Mouse (Mus musculus): ENCODE data around the gene Akr1c12. TPM values are rescaled to one million over a fixed set of nuclear protein-coding genes. Genes with fewer than 3 reads are reported as not detected.
"Not testable (repeated sequence)": the region's sequence is repeated elsewhere in the genome, so short reads cannot be mapped to it uniquely, and the experiment has no call there.

The Akr1c12 gene
- 1 to 10 TPM in 1 of 2 experiments, under 1 TPM in 1; 0.87 to 4.1 TPM for polyA plus RNA-seq (2017; shearing (Covaris generic))

DNA sequence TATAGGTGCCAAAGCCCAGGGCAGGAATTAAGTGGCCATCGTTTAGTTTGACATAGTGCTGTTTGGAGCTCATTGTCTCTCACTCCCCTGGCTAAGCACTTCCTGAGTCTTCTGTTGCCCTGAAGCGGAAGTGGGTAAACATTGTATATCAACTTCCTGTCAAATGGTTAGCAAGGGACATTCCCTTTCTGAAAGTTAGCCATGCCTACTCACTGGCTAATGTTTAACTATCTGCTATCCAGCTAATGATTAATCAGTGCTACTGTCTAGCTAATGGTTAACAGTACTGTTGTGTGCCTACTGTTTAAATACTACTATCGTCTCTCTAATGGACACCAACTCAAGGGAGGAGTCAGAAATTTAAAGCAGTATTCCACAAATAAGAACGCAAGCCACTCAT is at the start of gene Akr1c12:
Gene Akr1c12 (minus strand): TSS at position 150 of the 400 bp plus-strand sequence.
- ATAC-seq: peak; percentile 46

DNA sequence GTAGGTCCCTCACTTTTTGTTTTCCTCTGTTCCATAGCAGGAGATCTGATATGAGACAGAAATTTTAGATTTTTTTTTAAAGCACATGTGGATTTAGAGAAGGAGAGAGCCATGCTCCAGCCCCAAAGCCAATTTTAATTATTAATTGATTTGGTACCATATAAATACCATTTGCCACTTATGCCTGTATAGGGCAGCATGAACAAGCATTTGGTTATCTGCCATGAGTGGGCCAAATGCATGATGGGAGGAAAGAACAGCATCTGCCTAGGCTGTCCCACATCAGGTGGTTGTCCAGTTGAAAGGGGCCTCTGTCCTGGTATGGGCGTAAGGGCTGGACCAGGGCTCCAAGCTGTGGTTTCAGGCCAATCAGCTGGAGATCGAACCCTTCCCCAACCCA is 39.5 kb upstream of the Akr1c12 start:
- no peak for ATAC-seq

DNA sequence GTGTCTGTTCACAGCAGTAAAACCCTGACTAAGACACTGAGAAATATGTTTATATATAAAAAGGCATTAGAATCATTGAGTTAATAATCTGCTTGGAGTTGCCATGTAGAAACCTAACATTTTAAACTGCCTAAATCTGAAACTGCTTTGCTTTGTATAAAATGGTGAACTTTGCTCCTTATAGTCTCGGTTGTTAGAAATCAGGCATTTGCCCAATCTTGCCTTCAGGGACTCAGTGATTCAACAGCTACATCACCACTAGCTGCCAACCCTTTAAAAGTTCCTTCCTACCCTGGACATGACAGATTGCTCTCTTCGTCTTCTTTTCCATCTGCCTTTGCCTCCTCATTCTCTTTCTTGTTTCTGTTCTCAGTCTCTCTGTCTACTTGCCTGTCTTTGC is 34.7 kb upstream of the Akr1c12 start:
- no peak for ATAC-seq

DNA sequence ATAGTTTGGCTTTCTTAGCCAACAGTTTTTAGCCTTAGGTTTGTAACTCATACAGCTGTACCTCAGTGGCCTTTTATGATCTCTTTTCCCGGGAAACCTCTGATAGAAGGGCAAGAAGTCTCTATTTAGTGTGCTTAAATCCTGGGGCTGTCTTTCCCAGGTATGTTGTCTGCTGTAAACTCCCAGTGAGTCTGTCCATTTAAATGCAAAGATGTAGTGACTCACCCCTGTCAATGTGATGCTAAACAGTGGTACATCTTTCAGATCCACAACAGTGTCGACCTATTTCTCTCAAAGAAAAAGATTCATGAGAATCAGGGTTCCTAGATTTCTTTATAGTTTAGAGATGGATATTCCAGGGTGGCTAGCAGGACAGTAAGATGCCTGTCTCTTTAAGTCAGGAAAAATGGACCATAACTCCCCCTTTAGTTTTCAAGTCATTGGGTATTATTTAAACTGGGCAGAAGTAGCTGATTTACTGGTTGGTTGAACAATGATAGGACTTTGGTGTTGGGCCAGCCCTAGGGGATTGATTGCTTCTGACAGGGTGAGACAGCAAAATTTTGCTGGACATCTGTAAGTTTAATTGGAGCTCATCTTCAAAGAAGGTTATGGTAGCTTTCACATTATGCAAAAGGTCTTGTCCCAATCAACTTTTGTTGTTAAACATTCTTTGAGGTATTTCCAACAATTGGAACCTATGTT is 25.8 kb upstream of the Akr1c12 start:
- ATAC-seq: no peak

DNA sequence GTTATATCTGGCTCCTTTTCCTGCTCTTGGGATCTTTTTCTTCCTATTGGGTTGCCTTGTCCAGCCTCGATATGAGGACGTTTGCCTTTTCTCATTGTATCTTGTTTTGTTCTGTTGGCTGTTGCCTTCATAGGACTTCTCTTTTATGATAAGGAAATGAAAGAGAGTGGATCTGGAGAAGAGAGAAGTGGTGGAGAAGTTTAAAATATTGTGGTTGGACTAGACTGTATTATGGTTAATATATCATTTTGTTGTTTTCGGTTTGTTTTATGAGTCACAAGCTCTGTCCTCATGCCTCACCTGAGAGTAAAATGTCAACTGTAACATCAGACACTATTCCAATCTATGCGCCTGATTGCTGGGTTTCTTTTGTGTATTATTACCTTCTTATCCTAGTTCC is 17.8 kb upstream of the Akr1c12 start:
- no peak for ATAC-seq

DNA sequence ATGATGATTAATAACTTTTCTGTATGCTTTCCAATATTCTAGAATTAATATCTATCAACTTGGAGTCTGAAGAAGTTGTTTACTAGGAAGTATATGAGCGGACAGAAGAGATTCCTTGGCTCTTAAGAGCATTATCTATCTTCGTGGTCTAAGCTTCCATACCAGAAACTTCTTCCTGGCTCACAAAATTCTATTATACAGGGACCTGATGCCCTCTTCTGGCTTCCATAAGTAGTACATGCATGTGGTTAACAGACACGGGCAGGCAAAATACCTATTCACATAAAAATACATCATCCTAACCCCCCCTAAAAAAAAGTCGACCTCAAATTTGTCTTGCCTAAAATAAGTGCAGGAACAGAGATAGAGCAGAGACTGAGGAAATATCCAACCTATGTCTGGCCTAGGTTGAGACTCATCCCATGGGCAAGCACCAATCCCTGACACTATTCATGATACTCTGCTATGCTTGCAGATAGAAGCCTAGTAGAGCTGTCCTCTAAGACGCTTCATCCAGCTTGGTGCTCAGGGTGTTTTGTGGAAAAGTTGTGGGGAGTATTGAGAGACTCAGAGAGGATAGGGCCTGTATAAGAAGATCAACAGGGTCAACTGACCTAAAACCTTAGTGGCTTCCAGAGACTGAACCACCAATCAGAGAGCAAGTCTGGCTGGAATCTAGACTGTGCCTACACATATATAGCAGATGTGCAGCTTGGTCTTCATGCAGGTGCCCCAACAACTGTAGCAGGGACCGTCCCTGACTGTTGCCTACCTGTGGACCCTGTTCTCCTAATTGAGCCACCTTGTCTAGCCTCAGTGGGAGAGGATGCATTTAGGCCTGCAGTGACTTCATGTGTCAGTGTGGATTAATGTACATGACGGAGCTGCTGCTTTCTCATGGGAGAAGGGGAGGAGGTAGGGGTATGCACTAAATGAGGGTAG is 2.5 kb upstream of the Akr1c12 start:
- ATAC-seq: peak; percentile 36

DNA sequence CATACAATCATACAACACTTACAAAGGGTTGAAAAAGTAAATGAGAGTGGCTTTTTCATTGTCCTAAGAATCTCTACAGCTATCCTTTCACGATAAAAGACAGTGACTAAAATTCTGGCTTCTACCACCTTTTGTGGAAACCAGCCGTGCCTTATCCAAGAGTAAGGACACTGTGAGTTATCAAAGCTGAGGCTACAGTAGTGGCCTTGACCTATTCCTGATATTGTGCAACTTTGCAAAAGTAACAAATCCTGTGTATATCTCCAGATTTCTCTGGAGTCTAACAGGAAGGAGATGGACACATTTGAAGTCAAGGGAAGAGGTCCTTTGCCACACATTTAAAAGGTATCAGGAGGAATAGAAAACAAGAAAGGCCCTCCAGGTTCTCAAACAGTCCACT is 1.7 kb downstream of the Akr1c12 start:
- ATAC-seq: no peak

DNA sequence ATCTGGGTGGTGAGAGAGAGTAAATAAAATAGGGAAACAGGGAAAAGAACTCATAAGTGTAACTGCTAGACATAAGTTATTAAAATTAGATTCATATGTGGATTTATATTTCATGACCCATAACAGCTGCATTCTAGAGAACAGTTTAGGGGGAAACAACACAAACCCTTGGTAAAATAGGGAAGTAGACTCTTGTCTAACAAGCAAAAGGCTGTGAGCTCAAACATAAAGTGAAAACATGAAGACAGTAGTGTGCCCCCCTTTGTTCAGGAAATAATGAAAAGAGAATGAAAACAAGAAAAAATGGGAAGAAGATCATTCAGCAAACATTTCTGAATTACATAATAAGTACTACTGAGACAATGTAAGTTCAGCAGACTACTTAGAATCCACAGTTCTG is 8.4 kb downstream of the Akr1c12 start:
- ATAC-seq: no peak

DNA sequence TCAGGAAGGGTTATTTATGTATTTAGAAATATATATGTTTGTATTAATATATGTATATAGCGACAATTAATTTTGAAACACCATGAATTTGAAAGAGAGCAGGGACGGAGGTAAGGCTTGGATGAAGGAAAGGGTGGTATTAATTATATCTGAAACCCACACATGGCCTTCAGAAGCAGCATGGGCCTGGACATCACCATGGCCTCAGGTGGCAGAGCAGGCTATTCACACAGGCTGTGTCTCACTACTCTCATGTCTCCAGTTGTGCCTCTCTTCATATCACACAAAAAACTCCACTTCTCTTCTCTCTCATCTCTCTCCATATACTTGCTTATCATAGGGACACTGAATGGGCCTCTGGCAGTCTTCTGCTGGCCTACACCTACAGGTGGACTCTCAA is 13.8 kb downstream of the Akr1c12 start:
- ATAC-seq: not testable (repeated sequence)

DNA sequence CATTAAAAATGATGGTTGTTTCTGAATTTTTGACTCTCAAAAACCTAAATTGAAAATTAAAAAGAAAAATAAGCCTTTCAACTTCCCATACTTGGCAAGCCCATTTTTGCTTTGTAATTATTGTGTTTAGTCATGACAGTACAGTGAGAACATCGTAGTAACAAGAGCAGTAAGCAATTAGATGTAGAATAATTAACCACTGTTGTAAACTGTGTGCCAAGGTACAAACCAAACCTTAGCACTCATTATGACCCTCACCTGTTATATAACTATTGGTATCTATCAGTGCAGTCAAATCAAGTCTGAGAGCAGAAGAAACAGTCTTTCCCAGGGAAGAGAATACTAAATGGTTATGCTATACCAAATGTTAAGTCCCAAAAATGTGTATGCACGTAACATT is 14.2 kb downstream of the Akr1c12 start:
- no peak for ATAC-seq

DNA sequence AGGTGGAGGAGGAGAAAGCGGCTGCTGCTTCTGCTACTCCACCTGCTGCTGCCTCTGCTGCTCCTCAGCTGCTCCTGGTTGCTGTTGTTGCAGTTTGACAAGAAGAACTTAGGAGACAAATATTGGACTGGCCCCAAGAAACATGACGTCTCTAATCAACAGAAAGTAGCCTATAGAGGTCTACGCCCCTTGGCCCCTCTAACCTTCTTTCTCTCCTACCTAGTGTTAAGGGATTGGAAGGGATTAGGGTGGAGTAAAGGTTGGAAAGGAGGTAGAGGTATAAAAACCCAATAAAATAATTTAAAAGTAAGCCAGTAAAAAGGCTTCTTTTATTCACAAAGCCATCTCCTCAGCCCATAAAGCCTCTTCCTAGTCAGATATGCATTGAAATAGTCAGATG is 14.6 kb downstream of the Akr1c12 start:
- no peak for ATAC-seq

DNA sequence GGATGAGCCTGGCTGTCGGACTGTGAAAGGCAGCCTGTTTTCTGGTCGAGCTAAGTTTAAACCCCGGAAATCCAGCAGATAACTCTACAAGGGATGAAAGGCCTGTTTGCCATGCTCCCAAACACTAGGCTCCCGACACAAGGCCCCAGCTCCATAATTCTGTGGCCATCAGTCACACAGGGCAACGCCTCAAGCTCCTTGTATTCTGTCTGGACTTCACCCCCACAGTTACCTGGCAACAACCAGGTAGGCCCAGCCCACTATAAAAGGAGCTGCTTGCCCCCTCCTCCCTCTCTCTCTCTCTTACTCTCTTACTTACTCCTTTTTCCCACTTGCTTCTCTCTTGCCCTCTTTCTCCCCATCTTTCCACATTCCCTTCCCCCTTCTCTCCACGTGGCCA is 21.9 kb downstream of the Akr1c12 start:
- no peak for ATAC-seq

DNA sequence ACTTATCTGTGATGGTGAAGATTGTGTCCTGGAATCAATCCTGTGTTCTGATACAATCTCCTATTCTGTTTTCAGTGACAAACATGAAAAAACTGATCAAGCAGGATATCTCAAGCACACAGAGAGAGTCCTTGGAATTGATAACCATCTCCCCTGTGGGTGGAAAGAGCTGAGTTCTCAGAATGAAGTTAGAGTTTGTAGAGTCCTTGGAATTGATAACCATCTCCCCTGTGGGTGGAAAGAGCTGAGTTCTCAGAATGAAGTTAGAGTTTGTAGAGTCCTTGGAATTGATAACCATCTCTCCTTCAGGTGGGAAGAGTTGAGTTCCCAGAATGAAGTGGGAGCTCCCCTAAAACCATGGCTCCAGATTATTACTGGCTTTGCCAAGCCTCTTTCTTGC is 22.3 kb downstream of the Akr1c12 start:
- not testable (repeated sequence) for ATAC-seq

DNA sequence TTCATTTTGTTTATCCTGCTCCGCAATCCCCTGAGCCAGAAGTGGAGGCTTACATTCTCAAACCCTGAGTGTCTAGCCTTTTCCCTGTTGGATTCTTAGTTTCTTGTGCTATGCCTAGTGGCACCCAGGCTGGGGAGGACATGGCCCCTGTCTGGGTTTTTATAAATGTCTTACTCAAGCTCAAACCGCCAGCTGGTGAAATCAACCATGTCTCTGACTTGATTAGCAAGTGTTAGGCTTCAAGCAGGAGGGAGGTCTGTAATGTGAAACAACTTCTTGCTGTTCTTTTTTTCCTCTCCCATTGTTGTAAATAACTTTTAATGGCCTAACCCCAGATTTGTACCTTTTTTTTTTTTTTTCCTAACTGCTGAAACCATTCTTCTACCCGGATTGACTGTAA is 29.9 kb downstream of the Akr1c12 start:
- no peak for ATAC-seq

DNA sequence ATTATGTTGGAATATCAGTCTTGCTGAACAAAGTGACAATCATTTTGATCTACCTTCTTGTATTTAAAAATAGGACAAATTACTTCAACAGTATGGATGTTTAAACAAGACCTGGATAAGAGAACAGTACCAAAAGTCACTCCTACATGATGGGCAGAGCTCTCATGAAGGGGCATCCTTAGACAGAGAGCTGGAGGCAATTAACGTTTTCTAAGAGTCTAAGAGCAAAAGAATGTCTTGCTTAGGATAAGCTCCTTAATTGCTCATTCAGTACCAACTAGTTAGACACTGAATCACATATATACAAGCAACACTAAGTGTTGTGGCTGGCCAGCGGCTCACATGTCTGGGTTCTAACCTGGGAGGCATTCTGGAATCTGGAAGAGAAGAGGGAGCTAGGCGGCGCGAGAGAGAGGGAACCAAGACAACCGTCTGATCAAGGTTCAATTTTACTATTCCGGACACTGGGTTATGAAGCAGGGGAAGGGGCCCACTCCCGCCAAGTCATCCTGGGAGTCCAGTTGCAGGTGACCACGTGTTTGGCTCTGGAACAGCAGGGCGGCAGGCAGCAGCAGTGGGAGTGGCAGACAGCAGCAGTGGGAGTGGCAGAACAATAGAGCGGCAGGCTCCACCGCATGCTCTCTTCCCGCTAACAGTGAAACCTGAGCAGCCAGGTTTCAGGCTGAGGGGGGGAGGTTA is 34.2 kb downstream of the Akr1c12 start:
- no peak for ATAC-seq

DNA sequence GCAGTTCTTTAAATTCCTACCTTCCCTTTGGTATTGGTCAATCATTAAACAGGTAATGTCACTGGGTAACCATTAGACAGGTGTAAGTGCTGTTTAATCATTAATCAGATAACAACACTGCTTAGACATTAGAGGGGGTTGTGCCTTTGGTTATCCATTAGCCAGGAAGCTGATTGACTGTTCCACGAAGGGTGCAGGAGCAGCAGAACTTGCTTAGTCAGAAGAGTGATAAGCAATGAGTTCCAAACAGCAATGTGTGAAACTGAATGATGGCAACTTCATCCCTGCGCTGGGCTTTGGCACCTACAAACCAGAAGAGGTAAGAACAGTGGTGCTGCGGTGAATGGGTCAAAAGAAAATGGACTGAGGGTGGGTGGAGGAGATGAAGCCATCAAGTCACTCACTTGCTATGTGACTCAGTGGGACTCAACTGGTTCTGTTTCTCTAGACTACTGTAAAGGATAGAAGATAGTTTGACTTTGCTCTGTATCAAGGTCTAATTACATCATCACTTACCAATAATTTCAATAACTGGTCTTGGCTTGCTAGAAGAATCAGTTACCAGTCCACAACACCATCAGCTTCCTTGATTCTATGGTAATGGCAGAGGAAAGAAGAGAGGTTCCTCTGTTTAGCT is 45.6 kb downstream of the Akr1c12 start:
- ATAC-seq: no peak

DNA sequence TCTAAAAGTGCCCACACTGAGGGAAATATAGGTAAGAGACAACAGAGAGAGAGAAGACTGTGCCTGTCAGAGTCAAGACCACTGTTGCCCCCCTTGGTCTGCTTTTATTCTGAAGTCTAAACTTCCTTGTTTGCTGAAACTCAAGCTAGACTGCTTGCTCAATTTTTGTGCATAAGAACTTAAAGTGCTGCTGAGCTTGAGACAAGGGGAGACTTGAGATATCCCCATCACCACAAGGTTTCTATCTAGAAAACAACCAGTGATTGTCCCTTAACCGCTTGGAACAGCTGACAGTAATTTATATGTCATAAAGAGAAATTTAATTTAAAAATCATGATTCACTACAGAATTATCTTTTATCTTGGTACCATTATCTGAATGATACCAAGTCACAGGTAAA is 46.1 kb downstream of the Akr1c12 start:
- ATAC-seq: no peak

DNA sequence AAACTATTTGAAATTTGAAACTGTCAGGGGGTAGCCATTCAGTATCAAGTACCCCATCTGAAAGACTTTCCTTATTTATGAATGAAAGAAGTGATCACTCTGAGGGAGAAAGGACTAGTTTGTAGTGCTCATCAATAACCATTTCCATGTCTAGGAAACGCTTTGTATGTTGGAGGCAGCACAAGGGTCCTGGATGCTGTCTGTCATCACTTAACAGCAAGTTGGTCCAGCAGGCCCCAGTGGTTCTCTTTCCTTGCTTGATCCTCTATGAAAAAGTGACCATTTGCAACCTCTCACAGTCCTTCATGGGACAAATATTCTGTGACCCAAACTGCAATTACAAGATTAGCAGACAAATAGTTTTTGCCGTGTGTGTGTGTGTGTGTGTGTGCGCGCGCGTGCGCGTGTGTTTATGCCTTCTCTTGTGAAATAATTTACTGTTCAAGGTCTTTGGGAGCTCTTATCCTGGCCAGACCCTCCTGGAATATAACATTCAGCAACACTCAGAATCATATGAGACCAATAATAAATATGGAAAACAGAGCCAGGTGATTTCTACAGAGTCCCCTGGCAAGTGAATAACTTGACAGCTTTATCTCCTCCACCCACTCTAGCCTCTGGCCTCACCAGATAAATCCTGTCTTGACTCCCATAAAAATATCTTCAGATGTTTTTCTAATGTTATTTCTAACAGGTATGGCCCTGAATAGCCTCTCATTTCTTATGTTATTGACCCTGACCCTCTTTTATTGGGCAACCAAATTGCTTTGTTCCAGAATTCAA is 48.2 kb downstream of the Akr1c12 start:
- ATAC-seq: no peak

DNA sequence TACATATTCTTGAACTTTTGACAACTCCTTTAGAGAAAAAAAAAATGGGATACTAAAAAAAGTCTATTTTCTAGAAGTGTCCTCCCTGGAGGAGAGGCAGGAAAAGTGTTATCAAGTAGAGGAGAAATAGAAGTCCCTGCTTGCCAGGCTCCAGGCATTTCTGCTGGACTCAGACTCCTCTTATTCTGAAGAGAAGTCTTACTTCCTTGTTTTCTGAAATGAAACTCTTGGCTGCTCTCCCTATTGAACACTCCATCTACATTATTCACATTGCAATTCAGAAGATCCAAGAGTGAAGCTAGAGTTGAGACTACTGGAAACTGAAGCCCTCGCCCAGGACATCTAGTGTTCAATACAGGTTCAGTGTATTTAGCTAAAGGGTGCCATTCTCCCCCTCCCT is 50.8 kb downstream of the Akr1c12 start, which contains the start of gene Akr1c19:
Gene Akr1c19 (plus strand): TSS at position 260 of the 400 bp plus-strand sequence.
- ATAC-seq: no peak
